Mouse (Mus musculus) cerebellum, adult (tissue): ENCODE measurements around the gene Timp2.

Experiments used
- ATAC-seq: cut with Nextera tagmentation; 2 replicates; pipeline ENCODE4 v1.9.2; 2017; ENCODE audit warnings: mild to moderate bottlenecking, moderate library complexity, mixed read lengths; ENCODE audit not compliant: insufficient number of reproducible peaks, low FRiP score, low TSS enrichment

Timp2 gene

DNA sequence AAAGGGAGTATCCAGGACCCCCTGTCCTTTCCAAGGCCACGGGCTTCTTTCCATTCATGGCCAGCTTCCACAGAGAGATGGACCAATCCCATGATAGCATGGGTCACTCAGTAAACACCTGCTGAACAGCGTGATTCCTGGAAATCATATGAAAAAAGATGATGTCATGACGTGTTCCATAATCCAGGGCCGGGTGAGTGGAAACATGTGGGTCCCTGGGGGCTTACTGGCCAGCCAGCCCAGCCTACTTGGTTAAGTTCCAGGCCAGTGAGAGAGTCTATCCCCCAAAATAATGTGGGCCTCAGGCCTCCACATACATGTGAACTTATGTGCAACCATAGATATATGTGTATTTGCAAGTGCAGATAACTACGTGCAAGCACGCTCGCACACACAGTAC lies 16.3 kb upstream of the Timp2 start:
- no peak for ATAC-seq

GRCm38 (mm10) chr11:118369657-118370056 lies 14.1 kb upstream of the Timp2 start:
- ATAC-seq, result no peak

GRCm38 (mm10) chr11:118369251-118369650 lies 13.7 kb upstream of the Timp2 start:
- ATAC-seq, result no peak

DNA sequence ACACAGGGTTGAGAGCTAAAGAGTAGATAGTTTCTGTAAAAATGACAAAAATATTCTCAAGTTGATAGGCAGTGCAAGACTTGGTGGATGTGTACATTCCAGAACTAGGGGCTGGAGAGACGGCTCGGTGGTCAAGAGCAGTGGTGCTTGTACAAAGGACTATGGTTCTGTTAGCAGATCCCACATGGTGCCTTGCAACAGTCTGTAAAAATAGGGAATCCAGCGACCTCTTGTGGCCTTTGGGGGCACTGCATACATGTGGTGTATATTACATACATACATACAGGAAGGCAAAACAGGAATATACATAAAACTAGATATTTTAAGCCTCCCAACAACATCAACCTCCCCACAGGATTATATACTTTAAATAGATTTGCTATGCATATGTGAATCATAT lies 12.8 kb upstream of the Timp2 start:
- ATAC-seq, result no peak

- no peak for ATAC-seq
Measured at GRCm38 (mm10) chr11:118366559-118366958, 11.0 kb upstream of the Timp2 start.

DNA sequence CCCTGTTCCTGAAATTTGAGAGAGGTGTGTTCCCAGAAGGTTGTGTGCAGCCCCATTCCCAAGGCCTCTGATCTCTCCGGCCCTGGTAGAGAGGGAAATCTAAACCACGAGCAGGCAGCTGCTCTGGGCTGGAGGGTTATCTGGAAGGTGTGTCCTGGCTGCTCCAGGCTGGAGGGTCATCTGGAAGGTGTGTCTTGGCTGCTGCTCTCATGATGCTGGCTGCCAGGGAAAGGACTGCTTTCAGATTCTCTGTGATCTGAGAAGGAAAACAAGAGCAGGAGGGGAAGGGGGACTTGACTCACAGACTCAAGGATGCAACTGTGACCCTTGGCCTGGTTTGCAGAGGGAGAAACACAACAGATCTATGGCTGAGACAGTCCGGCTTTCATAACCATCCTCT lies 10.6 kb upstream of the Timp2 start:
- ATAC-seq, result no peak

- ATAC-seq, result no peak
Measured at GRCm38 (mm10) chr11:118365171-118365570, 9.6 kb upstream of the Timp2 start.

DNA sequence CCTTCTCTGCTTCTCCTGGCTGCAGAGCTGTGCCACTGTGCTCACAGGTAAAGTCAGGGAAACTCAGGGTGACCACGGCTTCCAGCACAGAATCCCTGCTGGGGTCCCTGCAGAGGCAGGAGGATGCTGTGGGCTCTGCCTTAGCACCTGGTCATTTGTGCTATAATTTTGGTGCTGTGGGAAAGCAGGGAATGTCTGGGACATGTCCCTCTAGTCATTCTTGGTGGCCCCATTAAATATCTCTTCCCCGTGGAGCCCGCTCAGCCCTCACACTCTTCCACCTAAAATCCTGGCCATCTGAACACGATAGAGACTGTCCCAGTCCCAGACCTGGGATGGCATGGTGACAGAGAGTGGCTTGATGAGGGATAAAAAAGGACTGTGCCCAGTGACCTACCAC lies 8.5 kb upstream of the Timp2 start:
- no peak for ATAC-seq

- no peak for ATAC-seq
Measured at GRCm38 (mm10) chr11:118362971-118363518, 7.5 kb upstream of the Timp2 start.

GRCm38 (mm10) chr11:118362501-118362900 lies 7.0 kb upstream of the Timp2 start:
- ATAC-seq, result no peak

DNA sequence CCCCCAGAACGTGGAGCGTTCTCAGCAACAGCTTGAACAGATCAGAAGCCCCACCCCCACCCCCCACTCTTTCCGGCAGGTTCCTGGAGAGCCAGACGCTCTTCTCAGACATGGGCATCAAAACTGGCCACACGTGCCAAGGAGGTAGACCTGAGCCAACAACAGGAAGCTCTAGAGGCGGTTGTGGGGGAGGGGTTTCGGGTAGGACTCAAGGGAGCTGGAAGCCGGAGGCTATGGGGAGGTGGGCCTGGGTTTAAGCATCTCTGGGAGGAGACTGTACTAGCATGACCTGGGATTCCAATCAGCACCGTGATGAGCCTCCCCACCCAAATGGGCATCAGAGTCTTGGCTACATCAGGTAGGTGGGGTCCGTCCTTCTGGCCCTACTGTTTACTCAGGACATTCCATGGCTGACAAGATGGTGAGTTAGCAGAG lies 5.4 kb upstream of the Timp2 start:
- no peak for ATAC-seq

- ATAC-seq, result no peak
Measured at GRCm38 (mm10) chr11:118360491-118360890, 5.0 kb upstream of the Timp2 start.

GRCm38 (mm10) chr11:118355205-118355604 lies 335 bp downstream of the Timp2 start:
- ATAC-seq, result peak; percentile 66; the same call in 1 of the 2 replicates

- ATAC-seq, result no peak
Measured at GRCm38 (mm10) chr11:118354636-118355191, 826 bp downstream of the Timp2 start.

GRCm38 (mm10) chr11:118349494-118349893 lies 6.0 kb downstream of the Timp2 start:
- no peak for ATAC-seq

DNA sequence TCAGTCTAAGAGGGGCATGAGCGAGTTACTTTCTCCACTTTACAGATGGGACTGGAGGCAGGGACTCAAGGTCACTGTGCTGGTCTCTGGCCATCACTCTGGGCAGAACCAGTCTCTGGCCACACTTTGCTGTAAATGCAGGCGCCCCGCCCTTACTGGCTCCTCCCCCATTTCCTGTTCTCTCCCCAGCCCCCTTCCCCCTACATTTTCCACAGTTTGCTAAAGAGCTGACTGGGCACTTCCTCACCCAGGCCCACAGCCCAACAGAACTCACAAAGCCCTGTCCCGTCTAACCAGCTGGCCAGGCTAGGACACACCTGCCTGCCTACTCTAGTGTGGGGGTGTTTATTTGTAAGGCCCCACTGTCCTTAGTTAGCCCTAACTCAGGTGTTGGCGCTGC lies 6.7 kb downstream of the Timp2 start:
- no peak for ATAC-seq

DNA sequence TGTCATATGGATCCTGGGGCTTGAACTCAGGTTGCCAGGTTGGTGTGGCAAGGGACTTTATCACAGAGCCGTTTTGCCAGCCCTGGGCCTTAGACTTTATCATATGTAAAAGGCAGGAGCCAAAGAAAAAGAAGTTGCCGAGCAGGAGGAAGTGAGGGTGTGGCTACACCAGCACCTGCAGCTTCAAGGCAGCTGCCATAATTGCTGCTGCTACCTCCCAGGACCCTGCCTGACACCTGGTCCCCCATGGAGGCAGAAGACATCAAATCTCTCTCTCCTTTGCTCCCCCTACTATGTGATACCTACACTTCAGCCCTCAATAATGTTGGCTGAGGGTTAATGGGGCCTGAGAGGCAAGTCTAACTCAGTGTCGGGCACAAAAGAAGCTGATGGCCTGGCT lies 7.1 kb downstream of the Timp2 start:
- ATAC-seq, result no peak

- no peak for ATAC-seq
Measured at GRCm38 (mm10) chr11:118347911-118348310, 7.6 kb downstream of the Timp2 start.

DNA sequence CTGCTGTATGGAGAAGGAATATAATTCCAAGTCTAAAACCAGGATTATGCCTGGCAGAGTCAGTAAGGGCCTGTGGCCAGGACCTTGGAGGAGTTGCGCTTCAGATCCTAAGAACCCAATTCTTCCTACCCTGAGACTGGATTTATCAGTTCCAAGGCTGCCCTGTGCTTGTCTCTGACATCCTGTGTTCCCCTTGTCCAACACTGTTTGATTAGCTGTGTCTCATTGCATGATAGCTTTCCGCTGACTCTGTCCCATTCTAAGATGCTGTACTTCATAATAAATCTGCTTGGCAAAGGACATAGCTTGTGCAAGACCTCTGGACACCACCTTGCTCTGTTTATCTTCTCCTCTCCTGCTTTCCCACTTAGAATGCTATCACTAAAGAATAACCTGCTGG lies 8.1 kb downstream of the Timp2 start:
- no peak for ATAC-seq

DNA sequence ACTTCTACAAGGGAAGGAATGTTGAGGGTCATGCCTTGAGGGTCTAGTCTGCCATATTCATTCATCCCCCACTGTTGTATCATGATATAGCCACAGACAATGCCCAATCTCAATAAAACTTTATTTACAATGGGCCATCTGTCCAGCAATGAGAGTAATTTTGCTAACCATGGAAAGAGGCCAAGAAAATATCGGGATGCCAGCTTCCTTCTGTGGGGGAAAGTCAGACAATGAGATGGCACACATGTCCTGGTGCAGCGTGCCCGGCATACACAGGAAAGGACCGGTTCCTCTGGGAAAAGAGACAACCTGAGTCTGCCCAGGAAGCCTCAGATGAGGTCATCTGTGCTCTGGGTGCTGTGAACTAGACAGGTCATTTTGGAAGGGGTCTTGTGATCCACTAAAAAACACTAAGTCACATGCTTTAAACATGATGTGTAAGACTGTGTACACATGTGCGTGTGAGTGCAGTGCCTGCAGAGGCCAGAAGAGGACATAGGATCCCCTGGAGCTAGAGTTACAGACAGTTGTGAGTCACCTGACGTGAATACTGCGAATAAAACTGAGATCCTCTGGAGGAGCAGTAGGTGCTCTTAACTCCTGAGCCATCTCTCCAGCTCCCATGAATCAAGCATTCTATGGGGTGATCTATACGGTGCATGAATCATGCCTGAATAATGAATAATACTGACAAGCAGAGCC lies 9.0 kb downstream of the Timp2 start:
- ATAC-seq, result no peak

DNA sequence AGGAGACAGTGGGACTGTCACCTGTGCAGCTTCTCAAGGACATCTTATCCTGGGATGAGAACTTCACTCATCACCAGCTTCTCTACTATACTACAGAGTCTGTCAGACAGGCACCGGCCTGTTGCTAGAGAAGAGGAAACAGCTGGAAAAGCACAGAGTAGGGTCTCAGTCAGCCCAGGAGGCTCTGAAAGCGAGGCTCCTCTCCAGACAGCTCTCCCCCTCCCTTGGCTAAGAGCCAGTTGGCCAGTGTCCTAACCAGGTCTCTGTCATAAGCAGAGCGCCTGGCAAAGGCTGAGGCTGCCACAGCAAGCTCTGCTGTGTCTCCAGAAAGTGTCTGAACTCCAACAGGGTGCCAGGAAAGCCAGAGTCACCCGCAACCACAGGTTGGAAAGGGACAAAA lies 9.8 kb downstream of the Timp2 start:
- ATAC-seq, result no peak

DNA sequence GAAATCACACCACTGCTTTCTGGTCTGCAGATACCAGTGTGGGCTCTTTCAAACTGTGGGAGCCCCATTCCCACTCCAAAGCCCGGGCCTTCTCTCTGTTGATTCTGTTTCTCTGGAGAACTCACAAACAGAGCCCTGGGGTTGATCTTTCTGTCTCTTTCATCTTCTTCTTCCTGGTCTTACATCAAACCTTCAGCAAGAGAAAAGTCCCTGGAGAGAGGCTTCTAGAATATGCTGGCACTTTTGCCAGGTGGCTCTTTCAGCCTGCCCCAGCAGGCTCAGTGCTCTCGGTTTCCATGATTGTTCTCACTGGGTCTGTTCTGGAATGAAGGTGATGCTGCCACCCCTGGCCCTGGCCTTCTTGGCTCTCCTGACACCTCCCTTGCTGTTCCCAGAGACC lies 11.9 kb downstream of the Timp2 start:
- ATAC-seq, result no peak
